In the genomic region with DNA sequence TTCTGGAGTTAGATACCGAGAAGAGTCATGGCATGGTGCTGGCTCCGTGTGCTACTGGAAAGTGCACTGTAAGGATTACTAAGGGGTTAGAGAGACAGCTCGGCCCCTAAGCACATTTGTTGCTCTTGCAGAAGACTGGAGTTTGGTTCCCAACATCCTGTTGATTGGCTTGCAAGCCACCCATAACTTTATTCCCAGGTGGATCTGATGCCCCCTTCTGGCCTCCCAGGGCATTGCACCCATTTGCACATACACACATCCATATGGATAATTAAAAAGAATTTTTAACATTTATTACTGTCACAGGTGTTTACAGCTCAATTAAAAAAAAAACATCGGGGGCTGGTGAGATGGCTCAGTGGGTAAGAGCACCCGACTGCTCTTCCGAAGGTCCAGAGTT, we compare ENCODE assay signal across 10 mouse cellular contexts. TPM values are rescaled to one million over a fixed set of nuclear protein-coding genes. Genes with fewer than 3 reads are reported as not detected.
DNase-seq lines count a peak whose midpoint lies in the region; ATAC-seq and TF ChIP-seq lines count a peak whose summit lies in the region.
"Had no signal": no experiment of that assay in that cellular context is flagged by ENCODE, and none has a peak within 500 bp of the region (broad histone marks: within the 10 kb centered on the region; RNA-seq: fewer than 3 reads in every experiment).

No protein-coding gene starts in this region.

- no peak overlapping the region for H3K4me2 ChIP-seq in liver, embryonic 11.5 days
- no peak overlapping the region for H3K4me2 ChIP-seq in CH12.LX (ENCODE audit: insufficient read depth, low read depth, poor library complexity, severe bottlenecking)
- no peak overlapping the region for H3K4me2 ChIP-seq in liver, embryonic 14.5 days (ENCODE audit: low read depth)
- H3K4me2 ChIP-seq: embryonic facial prominence, embryonic 15.5 days had no signal

- no peaks in the 10 kb centered on the region for H3K4me1 ChIP-seq in liver, embryonic 11.5 days (replicated peaks; ENCODE audit: control insufficient read depth, insufficient read depth, low read length)
- H3K4me1 ChIP-seq in CH12.LX (ENCODE audit: control insufficient read depth in 1 of 2, insufficient read depth in 2 of 2): peaks cover 15 to 40% of the 10 kb centered on the region in 2 experiments
- H3K4me1 ChIP-seq in liver, embryonic 14.5 days (replicated peaks; ENCODE audit: control insufficient read depth in 2 of 2, insufficient read depth in 2 of 2, low read length in 1 of 2): no peaks in the 10 kb centered on the region

- peak; percentile 29 for DNase-seq in gastrocnemius, postnatal 10 days
- no peak for DNase-seq in gastrocnemius, adult 8-10 months (ENCODE audit: low spot score in 2 of 2)
- DNase-seq in liver (peak; percentile 36), CH12.LX (ENCODE audit: extremely low read depth) (no peak)
- DNase-seq in liver, embryonic 11.5 days (ENCODE audit: low spot score): no peak
- no peak for DNase-seq in liver, embryonic 14.5 days (ENCODE audit: low read depth in 3 of 3, low spot score in 3 of 3)
- no peak for DNase-seq in ovary, postnatal 10 days (ENCODE audit: low spot score)
- DNase-seq in spleen, adult 12 weeks (ENCODE audit: low spot score): no peak

- peak; percentile 35 to 56; a peak in 2 of 4 replicates for TF ChIP-seq CTCF in CH12.LX (conservative IDR thresholded peaks at IDR 0.05 in 1 of 2, IDR thresholded peaks at IDR 0.05 in 1 of 2; ENCODE audit: low read depth in 2 of 2, low read length in 2 of 2)
- TF ChIP-seq CTCF in liver, embryonic 14.5 days (IDR thresholded peaks at IDR 0.05; ENCODE audit: low read depth): peak; percentile 69

- no peak overlapping the region for H3K27ac ChIP-seq in liver, embryonic 11.5 days (ENCODE audit: low read depth, low read length)
- H3K27ac ChIP-seq in CH12.LX (ENCODE audit: insufficient read depth, low read depth): no peak overlapping the region
- H3K27ac ChIP-seq in liver, embryonic 14.5 days: no peak overlapping the region
- H3K27ac ChIP-seq: embryonic facial prominence, embryonic 15.5 days had no signal

- H3K9me3 ChIP-seq in liver, embryonic 11.5 days (ENCODE audit: control insufficient read depth, low read length): no peaks in the 10 kb centered on the region
- H3K9me3 ChIP-seq in CH12.LX (replicated peaks; ENCODE audit: low read length): no peaks in the 10 kb centered on the region
- H3K9me3 ChIP-seq in liver, embryonic 14.5 days (ENCODE audit: control insufficient read depth, low read length): no peaks in the 10 kb centered on the region
- H3K9me3 ChIP-seq: embryonic facial prominence, embryonic 15.5 days; megakaryocyte, embryonic 14.5 days had no signal

- TF ChIP-seq EP300 in CH12.LX (IDR thresholded peaks at IDR 0.05; ENCODE audit: low read length): no peak
- TF ChIP-seq EP300 in liver, embryonic 14.5 days (IDR thresholded peaks at IDR 0.05; ENCODE audit: low read depth): no peak

- WGBS in liver, embryonic 11.5 days: 93% methylated on average over 6 of the region's 6 CpGs
- WGBS in liver, embryonic 14.5 days (ENCODE audit: insufficient replicate concordance): 83% methylated on average over 6 of the region's 6 CpGs

- in situ Hi-C loops in CH12.LX (cut with MboI; ENCODE audit: low pct_ligation_motif_present, low pct_unique_long_range_greater_than_20kb, low sequenced_read_pairs): no loop called here

- no peaks in the 10 kb centered on the region for H3K27me3 ChIP-seq in liver, embryonic 11.5 days (replicated peaks; ENCODE audit: control insufficient read depth, insufficient read depth, low read length)
- no peaks in the 10 kb centered on the region for H3K27me3 ChIP-seq in CH12.LX (replicated peaks)
- no peaks in the 10 kb centered on the region for H3K27me3 ChIP-seq in liver, embryonic 14.5 days (ENCODE audit: control insufficient read depth, insufficient read depth, low read length)
- H3K27me3 ChIP-seq: embryonic facial prominence, embryonic 15.5 days; megakaryocyte, embryonic 14.5 days had no signal

- H3K9ac ChIP-seq in liver, embryonic 11.5 days (ENCODE audit: low read depth, low read length): no peak overlapping the region
- no peak overlapping the region for H3K9ac ChIP-seq in CH12.LX (ENCODE audit: insufficient read depth, low read depth)
- no peak overlapping the region for H3K9ac ChIP-seq in liver, embryonic 14.5 days (replicated peaks)
- H3K9ac ChIP-seq: embryonic facial prominence, embryonic 15.5 days had no signal

- no peak overlapping the region for H3K4me3 ChIP-seq in liver, embryonic 11.5 days (ENCODE audit: low read depth, low read length)
- H3K4me3 ChIP-seq in CH12.LX (replicated peaks in 1 of 3; ENCODE audit: low read depth in 2 of 3, low read length in 2 of 3, poor library complexity in 1 of 3): no peak overlapping the region
- H3K4me3 ChIP-seq in liver, embryonic 14.5 days (ENCODE audit: insufficient read depth in 1 of 2, low read depth in 2 of 2, low read length in 2 of 2): no peak overlapping the region
- H3K4me3 ChIP-seq: embryonic facial prominence, embryonic 15.5 days had no signal

- no peak for ATAC-seq in liver, embryonic 11.5 days (replicated peaks; ENCODE audit: low FRiP score)
- ATAC-seq in liver, embryonic 14.5 days (ENCODE audit: insufficient read depth): no peak

- dilution Hi-C loops in CH12.LX (cut with MboI; ENCODE audit: extremely low pct_ligation_motif_present, extremely low pct_unique_long_range_greater_than_20kb, low sequenced_read_pairs): no loop called here

- peak; percentile 7 for TF ChIP-seq RAD21 in CH12.LX (IDR thresholded peaks at IDR 0.05; ENCODE audit: low read depth, low read length)

- TF ChIP-seq POLR2A in CH12.LX (IDR thresholded peaks at IDR 0.05; ENCODE audit: low read depth, low read length): no peak

- no peaks in the 10 kb centered on the region for H3K79me2 ChIP-seq in CH12.LX (replicated peaks; ENCODE audit: control insufficient read depth, extremely low read depth, insufficient read depth, poor library complexity, severe bottlenecking)

- H3K36me3 ChIP-seq in liver, embryonic 11.5 days (ENCODE audit: control insufficient read depth, insufficient read depth, low read length): no peaks in the 10 kb centered on the region
- peaks cover 0 to 18% of the 10 kb centered on the region in 2 experiments for H3K36me3 ChIP-seq in CH12.LX (replicated peaks in 1 of 2; ENCODE audit: control insufficient read depth in 1 of 2, insufficient read depth in 1 of 2, low read length in 1 of 2)
- H3K36me3 ChIP-seq in liver, embryonic 14.5 days (replicated peaks; ENCODE audit: control insufficient read depth, insufficient read depth, low read depth): no peaks in the 10 kb centered on the region
- H3K36me3 ChIP-seq: embryonic facial prominence, embryonic 15.5 days had no signal

TF ChIP-seq in CH12.LX, 34 proteins besides CTCF, POLR2A, EP300 and RAD21:
- TF ChIP-seq TCF12 (IDR thresholded peaks at IDR 0.05; ENCODE audit: low read depth, low read length): no peak
- no peak for TF ChIP-seq MAZ (IDR thresholded peaks at IDR 0.05; ENCODE audit: low read depth, low read length)
- TF ChIP-seq SMC3 (IDR thresholded peaks at IDR 0.05; ENCODE audit: low read depth, low read length): peak; percentile 34
- no peak for TF ChIP-seq ZC3H11A (IDR thresholded peaks at IDR 0.05; ENCODE audit: low read depth, low read length)
- no peak for TF ChIP-seq USF1 (IDR thresholded peaks at IDR 0.05; ENCODE audit: low read depth, low read length)
- no peak for TF ChIP-seq KAT2A (IDR thresholded peaks at IDR 0.05; ENCODE audit: insufficient replicate concordance, low read length)

RNA-seq across cellular contexts. Expression of a gene that starts 33.6 kb away (rescaled TPM):
- 1 to 10 TPM; 1.0 to 2.6 TPM for total RNA-seq in gastrocnemius, postnatal 10 days (2021)
- under 1 TPM; 0.51 to 0.74 (median 0.67) TPM for total RNA-seq in gastrocnemius, adult 8-10 months (2022)
- 14.8 and 17.4 TPM in 2 replicates for polyA plus RNA-seq in liver, embryonic 11.5 days (2014; fragmentation: Nextera tagmentation; extraction: Ambion mirVana)
- 194 and 205 TPM in 2 replicates for total RNA-seq in CH12.LX (2012; rRNA removed)
- 129 and 139 TPM in 2 replicates for total RNA-seq in CH12.LX (2014; rRNA removed)
- 177 and 196 TPM in 2 replicates for polyA plus RNA-seq in CH12.LX (2012; ENCODE audit: insufficient read length, low read depth)
- 2.8 and 4.3 TPM in 2 replicates for polyA plus RNA-seq in liver, embryonic 14.5 days (2012; rRNA removed)
- 5.0 and 5.4 TPM in 2 replicates for polyA plus RNA-seq in liver, embryonic 14.5 days (2014; fragmentation: Nextera tagmentation; extraction: Ambion mirVana)

Comparison
In these comparisons a context has a peak if more than half of its experiments do, and no peak if none do; other contexts are left out.
1. DNase-seq: peak in gastrocnemius, postnatal 10 days (single experiment) and liver (single experiment); none in gastrocnemius, adult 8-10 months (0 of 2), liver, embryonic 11.5 days (single experiment), CH12.LX (single experiment), liver, embryonic 14.5 days (0 of 3), ovary, postnatal 10 days (single experiment) and spleen, adult 12 weeks (single experiment).
2. RNA of a gene that starts 33.6 kb away (total RNA-seq): 129 to 205 TPM in CH12.LX; 1.0 to 2.6 TPM in gastrocnemius, postnatal 10 days and 0.51 to 0.74 TPM in gastrocnemius, adult 8-10 months; every median in the first group is over 10 times any median in the second.